Mouse (Mus musculus): ENCODE data around the gene Alpk1. TPM values are rescaled to one million over a fixed set of nuclear protein-coding genes. Genes with fewer than 3 reads are reported as not detected.
A peak's percentile ranks its signal among the peaks of the same experiment; 100 is the strongest.

Gene Alpk1
- polyA plus RNA-seq, 1 experiment = 1.8 TPM

DNA sequence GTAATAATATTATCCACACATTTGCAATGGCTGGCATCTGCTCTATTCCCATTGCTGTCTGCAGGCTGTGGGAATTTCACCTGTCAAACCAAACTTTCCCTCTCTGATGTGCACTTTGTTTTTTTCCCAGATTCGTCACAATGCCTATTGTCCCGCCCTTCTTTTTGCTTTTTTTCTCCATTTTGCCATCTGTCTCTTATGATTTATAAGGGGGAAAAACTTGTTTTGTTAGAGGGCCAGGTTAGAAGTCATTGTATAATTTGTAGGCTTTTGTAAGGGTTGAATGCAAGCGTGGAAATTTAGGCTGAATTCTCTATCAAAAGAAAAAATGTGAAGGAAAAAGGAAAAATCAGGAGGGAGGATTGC lies 145.4 kb downstream of the Alpk1 start:
- H3K27me3 ChIP-seq (ENCODE audit: control insufficient read depth, insufficient read depth, low read length) = peaks cover 43% of the 10 kb centered on the region

DNA sequence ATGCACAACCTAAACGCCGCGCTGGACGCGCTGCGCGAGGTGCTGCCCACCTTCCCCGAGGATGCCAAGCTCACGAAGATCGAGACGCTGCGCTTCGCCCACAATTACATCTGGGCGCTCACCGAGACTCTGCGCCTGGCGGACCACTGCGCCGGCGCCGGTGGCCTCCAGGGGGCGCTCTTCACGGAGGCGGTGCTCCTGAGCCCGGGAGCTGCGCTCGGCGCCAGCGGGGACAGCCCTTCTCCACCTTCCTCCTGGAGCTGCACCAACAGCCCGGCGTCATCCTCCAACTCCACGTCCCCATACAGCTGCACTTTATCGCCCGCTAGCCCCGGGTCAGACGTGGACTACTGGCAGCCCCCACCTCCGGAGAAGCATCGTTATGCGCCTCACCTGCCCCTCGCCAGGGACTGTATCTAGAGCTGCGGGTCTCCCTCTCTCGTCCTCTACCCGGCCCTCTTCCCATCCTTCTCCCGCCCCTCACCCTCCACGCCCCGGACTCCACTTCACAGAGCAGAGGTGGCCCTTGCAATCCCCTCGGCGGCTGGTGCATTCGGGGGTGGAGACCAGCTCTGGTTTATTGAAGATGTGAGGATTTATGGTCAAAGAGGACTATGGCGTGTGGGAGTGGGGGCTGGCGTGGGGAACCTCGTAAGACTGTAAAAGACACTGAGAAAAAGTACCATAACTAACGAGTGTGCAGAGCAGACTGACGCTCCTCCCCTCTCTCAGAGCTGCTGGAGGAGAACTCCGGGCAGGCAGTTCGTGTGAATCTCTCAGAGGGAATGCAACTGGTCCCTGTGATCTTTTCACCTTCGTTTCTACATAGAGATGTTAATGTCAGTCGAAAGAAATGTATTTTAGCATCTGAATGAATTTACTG lies 146.0 kb downstream of the Alpk1 start:
- peak; percentile 99 for TF ChIP-seq CTCF (IDR thresholded peaks at IDR 0.05; ENCODE audit: borderline replicate concordance, control insufficient read depth, extremely low read depth, insufficient read depth, low read length, poor library complexity)
- TF ChIP-seq POLR2A (IDR thresholded peaks at IDR 0.05; ENCODE audit: control insufficient read depth, extremely low read depth, insufficient read depth, low read length, poor library complexity) = no peak
- DNase-seq = peak; percentile 76
- 2% methylated on average over 58 of the region's 58 CpGs for WGBS
- H3K27me3 ChIP-seq (ENCODE audit: control insufficient read depth, insufficient read depth, low read length) = peaks cover 36% of the 10 kb centered on the region
- peak overlapping the region; percentile 14 for H3K4me3 ChIP-seq (ENCODE audit: control insufficient read depth, insufficient read depth, low read length)
- no peaks in the 10 kb centered on the region for H3K36me3 ChIP-seq (ENCODE audit: control insufficient read depth, insufficient read depth, low read length)
- H3K4me1 ChIP-seq (replicated peaks; ENCODE audit: control insufficient read depth, insufficient read depth, low read length) = peaks cover 12% of the 10 kb centered on the region
- H3K27ac ChIP-seq (ENCODE audit: control insufficient read depth, insufficient read depth, low read length) = no peak overlapping the region

More for the DNA sequence above, 145.4 kb downstream of the Alpk1 start:
- Histone ChIP-seq H3K36me3 (ENCODE audit: control insufficient read depth, insufficient read depth, low read length) (no peaks in the 10 kb centered on the region), H3K4me3 (ENCODE audit: control insufficient read depth, insufficient read depth, low read length) (no peak overlapping the region), H3K4me1 (replicated peaks; ENCODE audit: control insufficient read depth, insufficient read depth, low read length) (peaks cover 12% of the 10 kb centered on the region), H3K27ac (ENCODE audit: control insufficient read depth, insufficient read depth, low read length) (no peak overlapping the region)
- no peak for DNase-seq
- TF ChIP-seq POLR2A (IDR thresholded peaks at IDR 0.05; ENCODE audit: control insufficient read depth, extremely low read depth, insufficient read depth, low read length, poor library complexity) (no peak), CTCF (IDR thresholded peaks at IDR 0.05; ENCODE audit: borderline replicate concordance, control insufficient read depth, extremely low read depth, insufficient read depth, low read length, poor library complexity) (no peak)
- WGBS = 10% methylated on average over 3 of the region's 3 CpGs

DNA sequence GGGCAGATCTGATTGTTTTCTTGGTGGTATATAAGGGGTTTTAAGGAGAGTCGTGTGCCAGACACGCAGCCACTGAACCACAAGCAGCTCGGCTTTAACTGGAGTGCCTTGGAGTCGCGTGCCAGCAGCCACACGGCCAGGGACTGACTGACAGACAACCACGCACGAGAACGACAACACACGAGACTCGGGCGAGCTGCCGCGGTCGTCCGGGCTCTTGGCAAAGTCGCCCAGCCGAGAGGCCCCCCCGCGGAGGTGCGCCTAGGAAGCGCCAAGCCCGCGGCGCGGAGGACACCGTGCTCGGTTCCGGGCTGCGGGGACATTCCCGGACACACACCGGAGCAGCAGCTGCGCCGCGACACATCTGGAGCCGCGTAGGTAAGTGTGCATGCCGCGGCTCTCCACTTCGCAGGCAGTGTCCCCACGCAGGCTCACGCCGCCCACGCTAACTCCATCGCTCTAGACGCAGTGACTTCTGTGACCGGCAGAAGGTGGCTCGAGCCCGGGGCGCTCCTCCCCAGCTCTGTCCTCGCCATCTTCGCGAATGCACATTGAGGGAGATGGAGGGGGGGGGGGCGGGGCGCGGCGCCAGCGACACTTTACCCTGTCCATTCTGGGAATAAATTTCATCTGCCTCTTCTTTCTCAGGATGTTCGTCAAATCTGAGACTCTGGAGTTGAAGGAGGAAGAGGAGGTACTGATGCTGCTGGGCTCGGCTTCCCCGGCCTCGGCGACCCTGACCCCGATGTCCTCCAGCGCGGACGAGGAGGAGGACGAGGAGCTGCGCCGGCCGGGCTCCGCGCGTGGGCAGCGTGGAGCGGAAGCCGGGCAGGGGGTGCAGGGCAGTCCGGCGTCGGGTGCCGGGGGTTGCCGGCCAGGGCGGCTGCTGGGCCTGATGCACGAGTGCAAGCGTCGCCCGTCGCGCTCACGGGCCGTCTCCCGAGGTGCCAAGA lies 147.0 kb downstream of the Alpk1 start, which contains the start of gene Neurog2:
TSS of gene Neurog2 (plus strand) at position 56 of the 953 bp plus-strand sequence.
- DNase-seq = no peak
- H3K36me3 ChIP-seq (ENCODE audit: control insufficient read depth, insufficient read depth, low read length) = no peaks in the 10 kb centered on the region
- no peak within 1 kb of the TSS for H3K27ac ChIP-seq (ENCODE audit: control insufficient read depth, insufficient read depth, low read length)
- H3K4me1 ChIP-seq (replicated peaks; ENCODE audit: control insufficient read depth, insufficient read depth, low read length) = peaks cover 12% of the 10 kb centered on the region
- H3K4me3 ChIP-seq (ENCODE audit: control insufficient read depth, insufficient read depth, low read length) = peak within 1 kb of the TSS; percentile 25
- TF ChIP-seq POLR2A (IDR thresholded peaks at IDR 0.05; ENCODE audit: control insufficient read depth, extremely low read depth, insufficient read depth, low read length, poor library complexity) (no peak), CTCF (IDR thresholded peaks at IDR 0.05; ENCODE audit: borderline replicate concordance, control insufficient read depth, extremely low read depth, insufficient read depth, low read length, poor library complexity) (no peak)
- peaks cover 41% of the 10 kb centered on the region for H3K27me3 ChIP-seq (ENCODE audit: control insufficient read depth, insufficient read depth, low read length)
- WGBS = 2% methylated on average over 92 of the region's 92 CpGs

DNA sequence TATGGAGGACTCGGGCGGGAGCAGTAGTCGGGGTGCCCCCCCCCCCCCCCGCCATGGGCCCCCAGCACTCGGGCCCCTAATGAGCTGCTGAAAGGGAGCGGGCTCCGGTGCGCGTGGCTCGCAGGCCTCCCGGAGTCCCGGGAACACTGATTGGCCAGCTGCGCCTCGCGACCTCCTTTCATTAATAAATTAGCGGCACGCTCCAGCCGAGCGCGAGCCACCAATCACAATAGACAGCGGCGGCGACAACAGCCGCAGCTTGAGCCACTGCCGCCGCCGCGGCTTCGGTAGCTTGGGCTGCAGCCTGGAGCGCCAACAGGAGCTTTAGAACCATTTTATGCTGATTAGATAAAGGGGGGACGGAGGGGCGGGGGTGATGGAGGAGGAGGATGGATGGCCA lies 147.8 kb downstream of the Alpk1 start:
- peaks cover 12% of the 10 kb centered on the region for H3K4me1 ChIP-seq (replicated peaks; ENCODE audit: control insufficient read depth, insufficient read depth, low read length)
- no peak for TF ChIP-seq CTCF (IDR thresholded peaks at IDR 0.05; ENCODE audit: borderline replicate concordance, control insufficient read depth, extremely low read depth, insufficient read depth, low read length, poor library complexity)
- no peak for TF ChIP-seq POLR2A (IDR thresholded peaks at IDR 0.05; ENCODE audit: control insufficient read depth, extremely low read depth, insufficient read depth, low read length, poor library complexity)
- WGBS = 2% methylated on average over 32 of the region's 32 CpGs

DNA sequence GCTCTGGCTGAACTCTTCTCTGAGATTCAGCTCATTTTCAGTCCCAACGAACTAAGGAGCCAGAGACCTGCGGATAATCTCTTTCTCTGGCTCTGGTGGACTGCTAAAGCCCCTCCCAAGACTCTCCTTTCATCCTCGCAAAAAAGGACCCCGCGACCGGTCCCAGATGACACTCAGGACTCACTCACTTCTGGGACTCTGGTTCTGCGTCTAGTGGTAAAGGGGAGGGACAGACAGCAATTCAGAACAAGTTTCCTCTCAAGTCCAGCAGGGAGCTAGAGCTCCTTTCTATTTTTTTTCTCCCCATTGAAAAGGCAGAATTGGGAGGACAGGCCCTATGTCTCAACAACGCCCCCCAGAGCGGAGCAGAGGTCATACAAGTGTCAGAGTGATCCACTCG lies 148.7 kb downstream of the Alpk1 start:
- peaks cover 12% of the 10 kb centered on the region for H3K4me1 ChIP-seq (replicated peaks; ENCODE audit: control insufficient read depth, insufficient read depth, low read length)
- TF ChIP-seq CTCF (IDR thresholded peaks at IDR 0.05; ENCODE audit: borderline replicate concordance, control insufficient read depth, extremely low read depth, insufficient read depth, low read length, poor library complexity) = no peak
- TF ChIP-seq POLR2A (IDR thresholded peaks at IDR 0.05; ENCODE audit: control insufficient read depth, extremely low read depth, insufficient read depth, low read length, poor library complexity) = no peak
- H3K27me3 ChIP-seq (ENCODE audit: control insufficient read depth, insufficient read depth, low read length) = peaks cover 43% of the 10 kb centered on the region
- 6% methylated on average over 10 of the region's 10 CpGs for WGBS
- no peak overlapping the region for H3K27ac ChIP-seq (ENCODE audit: control insufficient read depth, insufficient read depth, low read length)
- no peak for DNase-seq
- no peaks in the 10 kb centered on the region for H3K36me3 ChIP-seq (ENCODE audit: control insufficient read depth, insufficient read depth, low read length)
- no peak overlapping the region for H3K4me3 ChIP-seq (ENCODE audit: control insufficient read depth, insufficient read depth, low read length)

More for the DNA sequence above, 147.8 kb downstream of the Alpk1 start:
- Histone ChIP-seq H3K36me3 (ENCODE audit: control insufficient read depth, insufficient read depth, low read length) (no peaks in the 10 kb centered on the region), H3K27ac (ENCODE audit: control insufficient read depth, insufficient read depth, low read length) (no peak overlapping the region), H3K4me3 (ENCODE audit: control insufficient read depth, insufficient read depth, low read length) (no peak overlapping the region), H3K27me3 (ENCODE audit: control insufficient read depth, insufficient read depth, low read length) (peaks cover 36% of the 10 kb centered on the region)
- no peak for DNase-seq

DNA sequence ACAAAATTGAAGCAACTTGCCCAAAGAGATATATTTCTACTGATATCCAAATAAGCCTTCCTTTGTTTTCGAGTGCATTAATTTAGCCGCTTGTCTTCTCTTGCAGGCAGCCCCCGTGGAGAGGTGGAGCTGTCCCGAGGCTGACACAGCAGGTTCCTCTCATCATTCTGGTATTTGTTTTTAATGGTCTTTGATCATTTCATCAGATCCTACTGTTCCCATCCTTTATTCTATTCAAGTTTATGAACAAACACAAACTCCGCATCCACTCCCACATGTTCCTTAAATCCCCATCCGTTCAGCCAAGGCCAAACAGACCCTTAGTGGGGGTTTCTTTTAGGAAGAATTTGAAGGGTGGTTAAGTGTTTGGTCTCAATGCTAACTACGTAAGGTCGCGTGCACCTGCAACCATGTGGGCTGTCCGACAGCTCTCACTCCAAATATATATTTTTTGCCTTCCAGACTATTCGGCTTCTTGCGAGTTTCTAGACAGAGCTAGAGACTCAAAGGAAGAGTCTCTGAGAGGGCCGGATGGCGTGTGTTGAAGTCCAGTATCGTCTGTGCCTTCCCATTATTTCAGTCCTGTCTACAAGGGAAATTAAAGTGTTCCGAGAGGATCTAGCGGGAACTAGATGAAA lies 149.5 kb downstream of the Alpk1 start:
- Histone ChIP-seq H3K4me1 (replicated peaks; ENCODE audit: control insufficient read depth, insufficient read depth, low read length) (peaks cover 12% of the 10 kb centered on the region), H3K27ac (ENCODE audit: control insufficient read depth, insufficient read depth, low read length) (no peak overlapping the region), H3K27me3 (ENCODE audit: control insufficient read depth, insufficient read depth, low read length) (peaks cover 47% of the 10 kb centered on the region), H3K4me3 (ENCODE audit: control insufficient read depth, insufficient read depth, low read length) (no peak overlapping the region), H3K36me3 (ENCODE audit: control insufficient read depth, insufficient read depth, low read length) (no peaks in the 10 kb centered on the region)
- no peak for DNase-seq
- no peak for TF ChIP-seq POLR2A (IDR thresholded peaks at IDR 0.05; ENCODE audit: control insufficient read depth, extremely low read depth, insufficient read depth, low read length, poor library complexity)
- 13% methylated on average over 17 of the region's 17 CpGs for WGBS
